Mouse (Mus musculus) 416B (cell line): ENCODE results near the gene Nav1.
A peak's percentile ranks its signal among the peaks of the same experiment; 100 is the strongest.
"Not testable (repeated sequence)": the region's sequence is repeated elsewhere in the genome, so short reads cannot be mapped to it uniquely, and the experiment has no call there.

Source experiments
- DNase-seq: peaks from one replicate; pipeline ENCODE4 v3.0.0; 2011; ENCODE audit warnings: low read depth

The Nav1 gene

GRCm38 (mm10) chr1:135485179-135485578 is 121.9 kb downstream of the Nav1 start:
- no peak for DNase-seq

- not testable (repeated sequence) for DNase-seq
These were observed 122.5 kb downstream of the Nav1 start for GRCm38 (mm10) chr1:135484503-135485051.

- DNase-seq = no peak
These were observed 123.1 kb downstream of the Nav1 start for GRCm38 (mm10) chr1:135483971-135484370.

GRCm38 (mm10) chr1:135482666-135483065 is 124.4 kb downstream of the Nav1 start:
- no peak for DNase-seq

- DNase-seq = no peak
These were observed 125.4 kb downstream of the Nav1 start for GRCm38 (mm10) chr1:135481656-135482055.

GRCm38 (mm10) chr1:135480815-135481214 is 126.3 kb downstream of the Nav1 start:
- no peak for DNase-seq

DNA sequence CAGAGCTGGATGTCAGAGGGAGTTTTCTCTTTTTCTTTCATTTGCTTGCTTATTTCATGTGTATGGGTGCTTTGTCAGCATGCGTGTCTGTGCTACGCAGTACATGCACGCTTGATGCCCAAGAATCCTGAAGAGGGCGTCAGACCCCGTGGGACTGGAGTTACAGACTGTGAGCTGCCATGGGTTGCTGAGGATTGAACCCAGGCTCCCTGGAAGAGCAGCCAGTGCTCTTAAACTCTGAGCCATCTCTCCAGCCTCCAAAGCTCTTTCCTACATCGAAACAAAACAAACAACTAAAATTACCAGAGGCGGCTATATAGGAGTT is 131.6 kb downstream of the Nav1 start:
- DNase-seq = no peak

DNA sequence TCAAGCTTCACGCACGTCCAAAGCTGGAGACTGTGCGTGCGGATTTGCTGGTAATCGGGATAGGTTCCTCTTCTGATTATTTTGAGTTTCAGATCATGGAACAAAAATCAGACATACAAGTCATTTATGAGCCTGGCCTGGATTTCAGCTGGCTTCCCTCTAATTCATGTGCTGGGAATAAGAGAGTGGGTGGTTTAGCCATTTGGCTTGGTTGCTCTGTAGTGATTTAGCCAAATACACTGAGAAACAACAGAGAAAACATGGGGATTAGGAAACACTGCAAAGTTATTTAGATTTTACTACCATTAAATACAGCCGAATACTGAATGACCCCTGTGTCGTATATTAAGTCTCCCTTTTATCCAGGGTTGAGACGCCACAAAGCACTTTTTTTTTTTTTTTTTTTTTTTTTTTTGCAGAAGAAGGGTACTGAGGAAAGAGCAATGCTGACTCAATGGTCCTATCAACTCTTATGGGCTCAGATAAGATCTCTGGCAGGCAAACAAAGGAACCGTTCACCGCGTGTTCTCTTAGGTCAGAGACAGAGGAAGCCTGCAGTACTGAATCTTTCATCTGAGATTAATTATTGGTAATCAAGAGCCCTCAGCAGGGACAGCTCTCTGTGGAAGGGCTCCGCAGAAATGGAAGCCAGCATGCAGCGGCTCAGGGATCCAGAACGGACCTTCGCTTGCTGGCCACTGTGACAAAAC is 132.1 kb downstream of the Nav1 start:
- peak; percentile 52 for DNase-seq

DNA sequence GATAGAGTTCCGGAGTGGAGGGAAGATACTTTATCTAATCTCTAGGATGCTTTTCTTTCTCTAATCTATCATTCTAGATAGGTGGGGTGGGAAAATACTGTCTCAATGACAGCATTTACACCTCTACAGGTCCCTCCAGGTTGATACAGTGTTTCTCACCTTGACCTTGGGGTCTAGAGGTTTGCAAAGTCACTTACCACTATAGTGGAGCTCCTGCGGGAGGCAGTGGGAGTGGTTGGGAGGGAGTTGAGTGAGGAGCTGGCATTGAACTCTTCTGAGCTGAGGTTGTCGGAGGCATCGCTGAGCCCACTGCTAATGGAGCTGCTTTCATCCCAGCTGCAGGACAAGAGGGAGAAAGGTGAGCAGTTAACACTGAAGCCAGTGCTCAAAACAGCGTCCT is 134.6 kb downstream of the Nav1 start:
- no peak for DNase-seq

DNA sequence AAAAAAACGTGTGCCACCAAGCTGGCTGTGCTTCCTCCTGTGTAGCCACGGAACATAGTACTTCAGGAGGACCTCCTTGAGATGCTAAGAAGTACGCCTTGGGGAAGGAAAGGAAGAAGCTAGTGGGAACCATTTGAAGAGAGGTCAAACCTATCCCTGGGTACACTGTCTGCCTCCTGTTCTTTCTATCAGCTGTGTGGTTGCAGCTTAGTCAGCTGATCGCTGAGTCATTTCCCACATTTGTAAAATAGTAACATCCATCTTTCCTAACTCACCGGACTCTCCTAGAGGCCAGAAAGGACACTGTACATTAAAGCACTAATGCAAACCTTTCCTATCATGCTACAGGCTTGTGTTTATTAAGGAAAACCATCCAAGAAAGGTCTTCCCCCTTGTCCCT is 135.4 kb downstream of the Nav1 start:
- peak; percentile 73 for DNase-seq

- DNase-seq = no peak
These were observed 136.5 kb downstream of the Nav1 start for GRCm38 (mm10) chr1:135470546-135470945.

DNA sequence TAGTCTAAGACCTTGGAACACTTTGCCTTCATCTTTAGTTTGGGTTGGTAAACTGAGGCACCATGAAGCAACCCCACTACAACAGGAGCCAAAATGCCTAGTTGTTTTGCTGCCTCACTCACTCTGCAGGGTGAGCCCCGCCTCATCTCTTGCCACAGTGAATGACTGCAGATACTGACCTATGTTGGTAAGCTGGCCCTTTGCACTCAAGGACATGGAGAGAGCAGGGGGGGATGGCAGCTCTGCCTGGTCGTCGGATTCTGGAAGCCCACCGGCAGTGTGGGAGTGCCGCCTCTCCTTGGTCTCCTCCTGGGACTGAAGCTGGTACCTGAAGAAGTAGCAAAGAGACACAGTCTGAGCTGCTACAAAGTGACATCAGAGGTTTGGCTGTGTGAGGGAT is 139.6 kb downstream of the Nav1 start:
- no peak for DNase-seq

- peak; percentile 77 for DNase-seq
These were observed 140.2 kb downstream of the Nav1 start for GRCm38 (mm10) chr1:135466935-135467334.

GRCm38 (mm10) chr1:135465734-135466133 is 141.4 kb downstream of the Nav1 start:
- DNase-seq = no peak

DNA sequence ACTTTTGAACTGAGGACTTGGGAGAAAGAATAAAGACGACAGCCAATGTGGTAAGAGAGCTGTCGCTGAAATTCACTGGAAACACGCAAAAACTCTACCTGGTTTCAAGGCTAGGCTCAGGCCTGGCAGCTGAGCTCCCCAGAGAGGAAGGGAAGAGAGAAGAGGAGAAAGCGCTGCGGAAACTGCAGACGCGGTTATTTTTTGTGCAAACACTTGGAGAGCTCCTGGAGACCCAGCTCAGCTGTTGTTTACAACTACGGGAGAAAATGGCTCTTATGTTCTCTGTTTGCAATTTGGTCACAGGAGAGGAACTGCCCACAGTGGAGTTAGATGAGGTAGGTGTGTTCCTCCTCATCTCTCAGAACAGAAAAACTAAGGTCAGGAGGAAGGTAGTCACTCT is 144.4 kb downstream of the Nav1 start:
- DNase-seq = no peak

DNA sequence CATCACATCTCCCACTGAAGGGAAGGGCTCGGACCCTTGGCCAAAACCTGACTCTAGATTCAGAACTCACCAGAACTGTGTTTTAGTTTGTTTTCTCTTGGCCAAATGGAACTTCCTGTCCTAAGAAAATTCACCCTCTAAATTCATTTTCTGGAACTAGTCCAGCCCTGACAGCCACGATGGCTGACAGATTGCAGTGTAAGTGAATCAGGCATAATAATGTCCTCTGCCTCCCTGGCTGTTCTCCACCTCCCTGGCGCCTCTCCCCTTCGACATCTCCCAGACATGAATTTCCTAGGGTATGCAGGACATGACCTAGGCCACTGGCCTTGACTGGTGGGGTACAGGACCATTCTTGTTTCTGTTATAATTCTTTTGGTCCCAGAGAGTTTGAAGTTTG is 144.8 kb downstream of the Nav1 start:
- DNase-seq = no peak

DNA sequence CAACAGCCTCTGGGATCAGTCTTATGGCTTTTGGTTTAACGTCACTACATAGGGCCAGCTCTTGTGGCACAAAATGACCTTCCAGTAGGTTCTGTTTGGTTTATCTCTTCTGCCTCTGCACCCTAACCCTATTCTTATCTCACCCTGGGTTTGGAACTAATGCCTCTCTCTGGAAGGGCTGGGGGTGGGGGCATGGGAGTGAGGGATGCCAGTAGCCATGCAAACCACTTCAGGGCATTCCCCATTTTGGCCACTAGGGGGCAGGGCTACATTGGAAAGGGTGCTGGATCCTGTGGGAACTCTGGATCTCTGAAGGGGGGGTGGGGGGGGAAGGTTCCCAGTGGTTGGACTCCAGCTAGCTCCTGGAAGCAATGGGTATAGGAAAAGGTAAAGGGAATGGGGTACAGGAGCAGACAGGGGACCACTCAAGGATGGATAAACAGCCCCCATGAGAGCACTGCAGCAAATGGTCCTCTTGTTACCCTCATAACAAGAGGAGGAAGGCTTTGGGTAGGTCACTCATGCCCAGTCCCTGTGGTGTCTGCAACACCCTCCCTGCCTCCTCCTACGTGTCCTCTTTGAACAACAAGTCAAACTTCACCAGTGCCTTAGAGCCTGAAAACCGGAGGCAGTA is 145.9 kb downstream of the Nav1 start:
- no peak for DNase-seq

DNA sequence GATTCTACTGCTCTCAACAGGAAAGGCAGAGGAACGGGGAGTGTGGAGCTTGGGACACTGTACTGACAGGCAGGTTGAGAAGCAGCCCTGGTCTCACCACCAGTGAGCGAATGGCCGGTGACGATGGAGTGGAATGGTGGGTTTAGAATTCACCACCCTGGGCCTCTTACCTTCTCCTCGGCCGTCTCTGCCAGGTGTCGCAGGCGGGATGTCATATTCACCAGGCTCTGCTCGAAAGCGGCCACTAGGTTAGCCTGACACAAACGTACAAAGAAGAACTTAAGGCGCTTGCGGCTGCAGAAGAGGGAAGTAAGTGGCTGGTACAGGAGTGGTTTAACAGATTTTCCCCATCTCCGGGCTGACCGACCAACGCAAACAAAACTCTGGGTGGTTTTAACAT is 146.6 kb downstream of the Nav1 start:
- DNase-seq = no peak

- no peak for DNase-seq
These were observed 149.2 kb downstream of the Nav1 start for GRCm38 (mm10) chr1:135457860-135458259.

GRCm38 (mm10) chr1:135452259-135452658 is 154.8 kb downstream of the Nav1 start:
- peak; percentile 60 for DNase-seq

DNA sequence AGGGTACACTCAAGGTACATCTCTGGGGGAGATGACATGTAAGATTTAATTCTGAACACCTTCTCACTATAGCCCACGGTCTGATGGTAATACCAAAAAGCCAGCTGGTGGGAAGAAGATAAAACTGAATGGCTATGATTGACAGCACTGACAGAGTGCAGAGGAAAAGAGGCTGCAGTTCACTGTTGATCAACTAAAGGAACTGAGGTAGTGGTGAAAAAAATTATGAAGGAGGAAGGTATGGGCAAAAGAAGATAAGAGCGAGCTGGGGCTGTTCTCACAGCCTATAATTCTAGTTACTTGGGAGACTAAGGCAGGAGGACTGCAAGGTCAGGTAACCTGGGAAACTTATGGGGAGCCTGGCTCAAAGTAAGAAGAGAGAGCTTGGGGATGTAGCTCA is 155.7 kb downstream of the Nav1 start:
- no peak for DNase-seq

DNA sequence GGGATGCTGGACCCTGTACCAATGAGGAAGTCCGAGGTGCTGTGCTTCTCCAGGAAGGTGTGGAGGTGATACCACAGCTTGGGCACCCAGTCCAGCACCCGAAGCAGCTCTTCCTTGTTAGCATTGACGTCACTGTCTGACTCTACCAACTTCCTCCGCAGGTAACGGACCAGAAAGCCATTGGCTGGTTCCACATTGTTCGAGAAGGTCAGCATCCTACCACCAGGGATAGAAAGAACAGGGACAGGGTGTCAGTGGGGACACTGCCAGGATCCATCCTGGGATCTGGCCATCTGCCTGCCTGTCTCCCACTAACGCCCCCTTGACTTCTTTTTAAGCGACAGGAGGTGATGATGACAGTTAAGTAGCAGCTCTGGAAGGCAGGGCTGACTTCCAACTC is 157.2 kb downstream of the Nav1 start:
- no peak for DNase-seq

GRCm38 (mm10) chr1:135448940-135449339 is 158.2 kb downstream of the Nav1 start:
- no peak for DNase-seq

DNA sequence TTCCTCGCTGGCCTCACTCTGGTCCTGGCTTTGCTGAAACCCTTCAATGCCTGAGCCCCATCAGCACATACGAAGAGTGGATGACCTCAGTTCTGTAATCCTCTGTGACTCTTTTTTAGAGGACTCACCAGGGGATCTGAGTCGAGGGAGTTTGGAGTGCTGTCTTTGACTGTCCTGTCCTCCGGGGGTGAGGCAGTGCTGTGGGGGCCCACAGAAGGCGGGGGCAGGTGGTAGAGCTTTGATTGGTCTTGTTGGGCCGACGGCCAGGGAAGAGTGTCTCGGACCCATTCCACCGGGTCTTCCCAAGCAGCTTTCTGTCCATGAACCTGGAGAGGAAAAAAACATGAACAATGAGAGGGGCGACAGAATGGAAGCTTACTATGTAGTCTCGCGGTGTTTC is 163.6 kb downstream of the Nav1 start:
- DNase-seq = no peak
